Mouse (Mus musculus): ENCODE results near the gene Ccr4. TPM values are rescaled to one million over a fixed set of nuclear protein-coding genes. Genes with fewer than 3 reads are reported as not detected.

The Ccr4 gene
- polyA plus RNA-seq, 1 experiment from 2014 or later: not detected

- no peaks in the 10 kb centered on the region for H3K27me3 ChIP-seq (ENCODE audit: insufficient read depth, low read length)
- DNase-seq (no peak), ATAC-seq (no peak)
- no peaks in the 10 kb centered on the region for H3K4me1 ChIP-seq (ENCODE audit: insufficient read depth)
- no peaks in the 10 kb centered on the region for H3K36me3 ChIP-seq (replicated peaks; ENCODE audit: insufficient read depth, low read length)
- WGBS (ENCODE audit: insufficient replicate concordance): 57% methylated on average over 4 of the region's 4 CpGs
- no peak overlapping the region for H3K4me2 ChIP-seq (ENCODE audit: low read depth, low read length)
- no peak for TF ChIP-seq EP300 (IDR thresholded peaks at IDR 0.05; ENCODE audit: low read depth)
- TF ChIP-seq CTCF (IDR thresholded peaks at IDR 0.05; ENCODE audit: low read depth): no peak
- H3K9me3 ChIP-seq (ENCODE audit: low read length): no peaks in the 10 kb centered on the region
- no peak overlapping the region for H3K9ac ChIP-seq (replicated peaks)
- H3K27ac ChIP-seq (ENCODE audit: low read depth): no peak overlapping the region
- no peak overlapping the region for H3K4me3 ChIP-seq (ENCODE audit: low read depth, low read length)
Measured at GRCm38 (mm10) chr9:114506564-114506963, 1.8 kb upstream of the Ccr4 start.

GRCm38 (mm10) chr9:114502711-114503427 lies 1.8 kb downstream of the Ccr4 start:
- TF ChIP-seq EP300 (IDR thresholded peaks at IDR 0.05; ENCODE audit: low read depth): no peak
- TF ChIP-seq CTCF (IDR thresholded peaks at IDR 0.05; ENCODE audit: low read depth): no peak
- DNase-seq (no peak), ATAC-seq (no peak)
- Histone ChIP-seq H3K9me3 (ENCODE audit: low read length) (no peaks in the 10 kb centered on the region), H3K4me1 (ENCODE audit: insufficient read depth) (0 out of 2 replicates have a peak, but pooled peaks cover 3% of the 10 kb centered on the region), H3K4me2 (ENCODE audit: low read depth, low read length) (no peak overlapping the region), H3K36me3 (replicated peaks; ENCODE audit: insufficient read depth, low read length) (no peaks in the 10 kb centered on the region), H3K4me3 (ENCODE audit: low read depth, low read length) (no peak overlapping the region), H3K27ac (ENCODE audit: low read depth) (no peak overlapping the region), H3K27me3 (ENCODE audit: insufficient read depth, low read length) (no peaks in the 10 kb centered on the region), H3K9ac (replicated peaks) (no peak overlapping the region)
- WGBS (ENCODE audit: insufficient replicate concordance): 36% methylated on average over 15 of the region's 15 CpGs

GRCm38 (mm10) chr9:114501913-114502312 lies 2.8 kb downstream of the Ccr4 start:
- Histone ChIP-seq H3K27ac (ENCODE audit: low read depth) (no peak overlapping the region), H3K36me3 (replicated peaks; ENCODE audit: insufficient read depth, low read length) (no peaks in the 10 kb centered on the region), H3K27me3 (ENCODE audit: insufficient read depth, low read length) (no peaks in the 10 kb centered on the region), H3K4me2 (ENCODE audit: low read depth, low read length) (no peak overlapping the region), H3K9me3 (ENCODE audit: low read length) (no peaks in the 10 kb centered on the region), H3K4me1 (ENCODE audit: insufficient read depth) (0 out of 2 replicates have a peak, but pooled peaks cover 3% of the 10 kb centered on the region), H3K4me3 (ENCODE audit: low read depth, low read length) (no peak overlapping the region), H3K9ac (replicated peaks) (no peak overlapping the region)
- TF ChIP-seq CTCF (IDR thresholded peaks at IDR 0.05; ENCODE audit: low read depth) (no peak), EP300 (IDR thresholded peaks at IDR 0.05; ENCODE audit: low read depth) (no peak)
- no peak for DNase-seq
- no peak for ATAC-seq
- WGBS (ENCODE audit: insufficient replicate concordance): 91% methylated on average over 11 of the region's 11 CpGs

- Histone ChIP-seq H3K9me3 (ENCODE audit: low read length) (no peaks in the 10 kb centered on the region), H3K4me2 (ENCODE audit: low read depth, low read length) (no peak overlapping the region), H3K27ac (ENCODE audit: low read depth) (no peak overlapping the region), H3K27me3 (ENCODE audit: insufficient read depth, low read length) (no peaks in the 10 kb centered on the region), H3K4me3 (ENCODE audit: low read depth, low read length) (no peak overlapping the region), H3K9ac (replicated peaks) (no peak overlapping the region), H3K4me1 (ENCODE audit: insufficient read depth) (0 out of 2 replicates have a peak, but pooled peaks cover 3% of the 10 kb centered on the region), H3K36me3 (replicated peaks; ENCODE audit: insufficient read depth, low read length) (no peaks in the 10 kb centered on the region)
- ATAC-seq (no peak), DNase-seq (no peak)
- WGBS (ENCODE audit: insufficient replicate concordance): 35% methylated on average over 7 of the region's 7 CpGs
- TF ChIP-seq CTCF (IDR thresholded peaks at IDR 0.05; ENCODE audit: low read depth): no peak
- TF ChIP-seq EP300 (IDR thresholded peaks at IDR 0.05; ENCODE audit: low read depth): no peak
Measured at GRCm38 (mm10) chr9:114501111-114501510, 3.6 kb downstream of the Ccr4 start.

- ATAC-seq: peak; percentile 59; the same call in 1 of the 2 replicates
- no peak overlapping the region for H3K4me3 ChIP-seq (ENCODE audit: low read depth, low read length)
- WGBS (ENCODE audit: insufficient replicate concordance): 15% methylated on average over 15 of the region's 15 CpGs
Measured at GRCm38 (mm10) chr9:114499783-114500515, 4.8 kb downstream of the Ccr4 start.

GRCm38 (mm10) chr9:114498218-114498617 lies 6.5 kb downstream of the Ccr4 start:
- no peak overlapping the region for H3K4me2 ChIP-seq (ENCODE audit: low read depth, low read length)
- peak; percentile 54; the same call in 1 of the 2 replicates for ATAC-seq
- no peaks in the 10 kb centered on the region for H3K36me3 ChIP-seq (replicated peaks; ENCODE audit: insufficient read depth, low read length)
- 7% methylated on average over 11 of the region's 11 CpGs for WGBS (ENCODE audit: insufficient replicate concordance)
- H3K27ac ChIP-seq (ENCODE audit: low read depth): no peak overlapping the region
- no peak overlapping the region for H3K4me3 ChIP-seq (ENCODE audit: low read depth, low read length)
- H3K4me1 ChIP-seq (ENCODE audit: insufficient read depth): 0 out of 2 replicates have a peak, but pooled peaks cover 3% of the 10 kb centered on the region
- no peaks in the 10 kb centered on the region for H3K27me3 ChIP-seq (ENCODE audit: insufficient read depth, low read length)
- DNase-seq: peak; percentile 90
- peak; percentile 90 for TF ChIP-seq CTCF (IDR thresholded peaks at IDR 0.05; ENCODE audit: low read depth)
- TF ChIP-seq EP300 (IDR thresholded peaks at IDR 0.05; ENCODE audit: low read depth): no peak
- H3K9me3 ChIP-seq (ENCODE audit: low read length): no peaks in the 10 kb centered on the region
- H3K9ac ChIP-seq (replicated peaks): no peak overlapping the region

More at GRCm38 (mm10) chr9:114499783-114500515, 4.8 kb downstream of the Ccr4 start:
- no peaks in the 10 kb centered on the region for H3K27me3 ChIP-seq (ENCODE audit: insufficient read depth, low read length)
- H3K27ac ChIP-seq (ENCODE audit: low read depth): no peak overlapping the region
- DNase-seq: peak; percentile 70
- 0 out of 2 replicates have a peak, but pooled peaks cover 3% of the 10 kb centered on the region for H3K4me1 ChIP-seq (ENCODE audit: insufficient read depth)
- TF ChIP-seq EP300 (IDR thresholded peaks at IDR 0.05; ENCODE audit: low read depth): no peak
- TF ChIP-seq CTCF (IDR thresholded peaks at IDR 0.05; ENCODE audit: low read depth): peak; percentile 74
- H3K9ac ChIP-seq (replicated peaks): no peak overlapping the region
- H3K36me3 ChIP-seq (replicated peaks; ENCODE audit: insufficient read depth, low read length): no peaks in the 10 kb centered on the region
- no peak overlapping the region for H3K4me2 ChIP-seq (ENCODE audit: low read depth, low read length)
- no peaks in the 10 kb centered on the region for H3K9me3 ChIP-seq (ENCODE audit: low read length)

Measured in liver, postnatal 0 days (tissue).